Mouse (Mus musculus) bone marrow macrophage, adult 2 months (primary cell): ENCODE measurements around the gene Chchd10.

Source experiments
- CTCF ChIP-seq: IDR thresholded peaks from 2 replicates; pipeline ENCODE4 v1.5.1; 2012; ENCODE audit warnings: low read depth, mild to moderate bottlenecking, low read length, moderate library complexity
- POLR2A ChIP-seq: IDR thresholded peaks from 2 replicates; pipeline ENCODE4 v1.6.1; 2012; ENCODE audit warnings: mild to moderate bottlenecking, low read depth, low read length, borderline replicate concordance

GRCm38 (mm10) chr10:75924324-75924723, 8.6 kb upstream of the Chchd10 start:
- TF ChIP-seq POLR2A (no peak), CTCF (no peak; the same call in 1 of the 2 replicates)
